8 mouse cellular contexts compared by ENCODE assay signal in genomic region chr11:113201470-113201997, GRCm38 (mm10).
DNase-seq lines count a peak whose midpoint lies in the region; ATAC-seq and TF ChIP-seq lines count a peak whose summit lies in the region.

No protein-coding gene starts in this region.

- no peaks in the 10 kb centered on the region; the same call in 1 of the 2 replicates for H3K4me1 ChIP-seq in brown adipose tissue, adult 24 weeks (ENCODE audit: control insufficient read depth, insufficient read depth, insufficient read length, low read length)
- peaks cover 44% of the 10 kb centered on the region for H3K4me1 ChIP-seq in forebrain, embryonic 13.5 days
- no peaks in the 10 kb centered on the region for H3K4me1 ChIP-seq in liver, embryonic 14.5 days (replicated peaks; ENCODE audit: control insufficient read depth in 2 of 2, insufficient read depth in 2 of 2, low read length in 1 of 2)
- H3K4me1 ChIP-seq in neural tube, embryonic 11.5 days (ENCODE audit: control insufficient read depth, insufficient read depth, low read length) = peaks cover 12% of the 10 kb centered on the region; the same call in 1 of the 2 replicates
- H3K4me1 ChIP-seq in stomach, embryonic 16.5 days (ENCODE audit: control insufficient read depth, insufficient read depth, low read length) = no peaks in the 10 kb centered on the region

- under 1% methylated on average over 42 of the region's 42 CpGs for WGBS in forebrain, embryonic 13.5 days
- WGBS in liver, embryonic 14.5 days (ENCODE audit: insufficient replicate concordance) = under 1% methylated on average over 42 of the region's 42 CpGs
- under 1% methylated on average over 42 of the region's 42 CpGs for WGBS in neural tube, embryonic 11.5 days
- WGBS in stomach, embryonic 16.5 days = under 1% methylated on average over 42 of the region's 42 CpGs

- TF ChIP-seq EP300 in liver, embryonic 14.5 days (IDR thresholded peaks at IDR 0.05; ENCODE audit: low read depth) = no peak

- H3K9ac ChIP-seq in forebrain, embryonic 13.5 days = peak overlapping the region; percentile 95
- no peak overlapping the region for H3K9ac ChIP-seq in liver, embryonic 14.5 days (replicated peaks)
- peak overlapping the region; percentile 72 for H3K9ac ChIP-seq in neural tube, embryonic 11.5 days (ENCODE audit: low read length)
- H3K9ac ChIP-seq in stomach, embryonic 16.5 days (ENCODE audit: low read length) = peak overlapping the region; percentile 83

- ATAC-seq in CD4-positive, CD25-positive, alpha-beta regulatory T cell, adult 4 months = peak; percentile 82
- peak; percentile 94 for ATAC-seq in forebrain, embryonic 13.5 days
- peak; percentile 47; the same call in 1 of the 2 replicates for ATAC-seq in liver, embryonic 14.5 days (ENCODE audit: insufficient read depth)
- ATAC-seq in neural tube, embryonic 11.5 days (ENCODE audit: insufficient read depth, low FRiP score, low TSS enrichment) = peak; percentile 92
- peak; percentile 92 for ATAC-seq in stomach, embryonic 16.5 days (ENCODE audit: insufficient read depth, low FRiP score)

- DNase-seq in heart, postnatal 10 days = peak; percentile 79 to 83
- peak; percentile 75 to 76 for DNase-seq in kidney, postnatal 36 days
- peak in 2 of 3 experiments; percentile 12 to 17 for DNase-seq in liver, embryonic 14.5 days (ENCODE audit: low read depth in 3 of 3, low spot score in 3 of 3)
- peak; percentile 90 for DNase-seq in neural tube, embryonic 11.5 days (ENCODE audit: low spot score)

- H3K36me3 ChIP-seq in forebrain, embryonic 13.5 days (ENCODE audit: poor library complexity, severe bottlenecking) = no peaks in the 10 kb centered on the region
- H3K36me3 ChIP-seq in liver, embryonic 14.5 days (replicated peaks; ENCODE audit: control insufficient read depth, insufficient read depth, low read depth) = no peaks in the 10 kb centered on the region
- no peaks in the 10 kb centered on the region for H3K36me3 ChIP-seq in neural tube, embryonic 11.5 days (ENCODE audit: control insufficient read depth, insufficient read depth, low read length)
- H3K36me3 ChIP-seq in stomach, embryonic 16.5 days (ENCODE audit: control insufficient read depth, insufficient read depth, low read length) = no peaks in the 10 kb centered on the region

- H3K4me3 ChIP-seq in brown adipose tissue, adult 24 weeks (ENCODE audit: insufficient read depth, low read depth, low read length) = peak overlapping the region; percentile 63
- peak overlapping the region; percentile 80 for H3K4me3 ChIP-seq in forebrain, embryonic 13.5 days
- peak overlapping the region; percentile 36 to 48 for H3K4me3 ChIP-seq in liver, embryonic 14.5 days (ENCODE audit: insufficient read depth in 1 of 2, low read depth in 2 of 2, low read length in 2 of 2)
- peak overlapping the region; percentile 68 for H3K4me3 ChIP-seq in neural tube, embryonic 11.5 days (ENCODE audit: low read depth, low read length)
- H3K4me3 ChIP-seq in stomach, embryonic 16.5 days (replicated peaks; ENCODE audit: low read length) = peak overlapping the region; percentile 65

- TF ChIP-seq CTCF in liver, embryonic 14.5 days (IDR thresholded peaks at IDR 0.05; ENCODE audit: low read depth) = no peak

- peak overlapping the region; percentile 81 for H3K4me2 ChIP-seq in forebrain, embryonic 13.5 days
- peak overlapping the region; percentile 54 for H3K4me2 ChIP-seq in liver, embryonic 14.5 days (ENCODE audit: low read depth)
- H3K4me2 ChIP-seq in neural tube, embryonic 11.5 days (ENCODE audit: low read depth) = peak overlapping the region; percentile 78
- H3K4me2 ChIP-seq in stomach, embryonic 16.5 days (ENCODE audit: low read depth, low read length) = peak overlapping the region; percentile 81

- H3K27ac ChIP-seq in brown adipose tissue, adult 24 weeks (replicated peaks; ENCODE audit: low read depth, low read length) = no peak overlapping the region
- peak overlapping the region; percentile 87 for H3K27ac ChIP-seq in forebrain, embryonic 13.5 days
- no peak overlapping the region for H3K27ac ChIP-seq in liver, embryonic 14.5 days
- H3K27ac ChIP-seq in neural tube, embryonic 11.5 days (ENCODE audit: low read depth, low read length) = peak overlapping the region; percentile 65
- peak overlapping the region; percentile 78 for H3K27ac ChIP-seq in stomach, embryonic 16.5 days (ENCODE audit: low read length)

- intact Hi-C loops in heart, postnatal 10 days (cut with DNase I) = no loop called here

- no peaks in the 10 kb centered on the region for H3K9me3 ChIP-seq in forebrain, embryonic 13.5 days (replicated peaks)
- H3K9me3 ChIP-seq in liver, embryonic 14.5 days (ENCODE audit: control insufficient read depth, low read length) = no peaks in the 10 kb centered on the region
- no peaks in the 10 kb centered on the region for H3K9me3 ChIP-seq in neural tube, embryonic 11.5 days (ENCODE audit: control insufficient read depth, low read length)
- H3K9me3 ChIP-seq in stomach, embryonic 16.5 days (replicated peaks; ENCODE audit: control insufficient read depth, low read length) = no peaks in the 10 kb centered on the region

- H3K27me3 ChIP-seq in forebrain, embryonic 13.5 days = no peaks in the 10 kb centered on the region
- H3K27me3 ChIP-seq in liver, embryonic 14.5 days (ENCODE audit: control insufficient read depth, insufficient read depth, low read length) = peaks cover 11% of the 10 kb centered on the region
- H3K27me3 ChIP-seq in neural tube, embryonic 11.5 days (ENCODE audit: control insufficient read depth, insufficient read depth, low read length) = no peaks in the 10 kb centered on the region
- H3K27me3 ChIP-seq in stomach, embryonic 16.5 days (ENCODE audit: control insufficient read depth, insufficient read depth, low read length) = no peaks in the 10 kb centered on the region

Comparison
In these comparisons a context has a peak if more than half of its experiments do, and no peak if none do; other contexts are left out.
1. H3K27ac ChIP-seq: peak in forebrain, embryonic 13.5 days (single experiment), neural tube, embryonic 11.5 days (single experiment) and stomach, embryonic 16.5 days (single experiment); none in brown adipose tissue, adult 24 weeks (single experiment) and liver, embryonic 14.5 days (single experiment).
2. DNase-seq: peak in every context shown above with its lines; median percentile 90 in neural tube, embryonic 11.5 days; 81 in heart, postnatal 10 days; 76 in kidney, postnatal 36 days; 14 in liver, embryonic 14.5 days.
3. Peak in every context shown above with its lines, with median percentiles within 50 percentile points of each other: ATAC-seq, H3K4me3 ChIP-seq and H3K4me2 ChIP-seq.